Mouse (Mus musculus): Measurements from ENCODE around the gene 1600002K03Rik.
A peak's percentile ranks its signal among the peaks of the same experiment; 100 is the strongest.
"Not testable (repeated sequence)": the region's sequence is repeated elsewhere in the genome, so short reads cannot be mapped to it uniquely, and the experiment has no call there.

1600002K03Rik gene

GRCm38 (mm10) chr10:80187739-80188138, 15.0 kb downstream of the 1600002K03Rik start:
- DNase-seq (ENCODE audit: low spot score) = no peak

DNA sequence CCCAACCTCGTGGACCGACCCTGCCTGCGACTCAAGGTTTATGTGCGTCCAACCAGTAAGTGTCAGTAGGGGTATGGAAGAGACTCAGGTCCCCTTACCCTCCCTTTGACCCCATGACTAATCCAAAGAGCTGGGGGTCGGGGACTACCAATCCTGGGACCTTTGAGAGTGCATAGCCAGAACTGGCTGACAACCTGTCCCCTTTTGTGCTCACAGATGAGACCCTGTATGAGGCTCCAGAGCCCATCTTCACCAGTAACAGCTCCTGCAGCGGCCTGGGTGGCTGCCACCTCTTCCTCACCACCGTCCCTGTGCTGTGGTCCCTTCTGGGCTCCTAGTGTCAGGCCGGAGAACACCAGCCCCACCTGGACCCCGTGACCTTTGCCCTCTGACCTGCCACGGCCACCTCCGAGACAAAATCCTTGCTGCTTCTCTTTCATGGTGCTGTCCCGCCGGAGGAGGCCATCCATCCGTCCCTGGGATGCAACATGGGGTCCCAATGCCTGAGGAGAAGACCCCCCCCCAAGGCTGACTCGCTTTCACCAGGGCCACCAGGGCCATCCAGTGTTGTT, 15.8 kb downstream of the 1600002K03Rik start:
- no peak for DNase-seq (ENCODE audit: low spot score)

DNA sequence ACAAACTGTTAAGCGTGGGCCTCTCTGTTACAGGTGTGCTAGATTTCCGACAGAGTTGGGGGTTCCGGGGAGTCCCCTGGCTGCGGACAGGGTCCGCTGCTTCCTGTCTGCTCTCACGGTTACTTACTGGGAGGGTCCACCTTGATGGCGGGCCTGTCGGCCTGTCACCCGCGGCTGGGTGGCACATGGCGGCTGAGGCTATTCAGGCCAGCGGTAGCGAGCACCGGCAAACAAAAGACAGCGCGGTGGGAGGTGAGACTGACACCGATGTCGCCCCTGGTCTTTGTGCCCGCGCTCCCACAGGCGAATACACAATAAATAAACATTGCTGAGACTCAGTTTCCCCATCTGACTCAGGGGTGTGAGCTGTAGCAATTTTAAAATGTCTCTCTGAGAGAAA, 17.3 kb downstream of the 1600002K03Rik start:
- DNase-seq (ENCODE audit: low spot score) = peak; percentile 66

GRCm38 (mm10) chr10:80190491-80191051, 17.8 kb downstream of the 1600002K03Rik start:
- DNase-seq (ENCODE audit: low spot score) = peak; percentile 75

GRCm38 (mm10) chr10:80193976-80194375, 21.2 kb downstream of the 1600002K03Rik start:
- DNase-seq (ENCODE audit: low spot score) = no peak

DNA sequence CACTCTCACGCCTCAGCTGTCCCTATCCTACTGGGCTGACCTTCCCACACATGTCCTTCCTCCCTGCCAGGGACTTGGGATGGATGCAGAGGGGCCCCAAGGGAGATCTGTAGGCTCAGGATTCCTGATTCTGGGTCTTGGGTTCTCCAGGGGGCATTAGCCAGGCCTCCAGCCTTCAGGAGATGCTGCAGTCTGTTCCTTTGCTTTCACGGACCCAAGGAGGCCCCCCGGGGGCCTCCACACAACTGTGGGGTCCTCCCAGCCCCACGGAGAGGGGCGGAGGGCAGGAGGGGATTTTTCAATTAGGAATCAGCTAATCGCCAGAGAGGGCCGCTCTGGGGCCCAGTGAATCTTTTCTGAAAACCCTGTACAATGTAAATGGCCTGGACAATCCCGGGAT, 21.7 kb downstream of the 1600002K03Rik start:
- no peak for DNase-seq (ENCODE audit: low spot score)

DNA sequence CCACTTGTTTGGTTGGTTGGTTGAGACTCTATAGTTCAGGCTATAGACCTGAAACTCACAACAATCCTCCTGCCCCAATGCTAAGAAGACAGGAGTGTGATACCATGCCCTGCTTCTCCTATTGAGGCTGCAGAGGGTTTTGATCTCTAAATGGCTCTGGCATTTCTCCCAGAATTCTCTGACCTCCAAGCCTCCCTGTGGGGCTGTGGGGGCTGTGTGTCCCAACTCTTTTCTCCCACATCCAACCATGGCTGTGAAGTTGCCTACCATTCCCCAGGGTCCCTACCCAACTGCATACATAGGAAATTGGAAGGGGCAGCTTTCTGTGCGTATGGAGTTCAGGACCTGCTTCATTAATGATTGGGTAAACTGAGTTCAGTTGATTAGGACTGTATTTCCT, 23.4 kb downstream of the 1600002K03Rik start:
- no peak for DNase-seq (ENCODE audit: low spot score)

- no peak for DNase-seq (ENCODE audit: low spot score)
Observed at GRCm38 (mm10) chr10:80196778-80197581, 24.2 kb downstream of the 1600002K03Rik start.

- DNase-seq (ENCODE audit: low spot score) = peak; percentile 95
Observed at GRCm38 (mm10) chr10:80199440-80200008, 26.8 kb downstream of the 1600002K03Rik start.

- no peak for DNase-seq (ENCODE audit: low spot score)
Observed at GRCm38 (mm10) chr10:80200485-80200884, 27.7 kb downstream of the 1600002K03Rik start.

DNA sequence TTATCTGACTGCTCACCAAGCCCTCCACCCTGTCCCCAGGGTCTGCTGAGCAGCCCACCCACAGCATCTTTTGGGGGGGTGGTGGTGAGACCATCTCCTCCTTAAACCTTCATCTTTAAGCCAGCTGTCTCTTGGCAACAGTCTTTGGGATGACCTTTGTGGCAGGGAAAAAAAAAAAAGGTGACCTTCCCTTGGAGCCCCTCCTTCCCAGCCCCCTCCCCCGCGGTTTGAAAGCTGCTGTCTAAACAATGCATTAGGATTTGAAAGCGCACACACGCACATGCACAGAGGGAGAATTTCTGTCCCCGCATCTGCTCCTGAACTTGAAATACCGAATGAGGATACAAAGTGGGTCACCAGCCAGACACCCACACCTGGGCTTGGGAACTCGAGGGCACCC, 31.3 kb downstream of the 1600002K03Rik start:
- no peak for DNase-seq (ENCODE audit: low spot score)

DNA sequence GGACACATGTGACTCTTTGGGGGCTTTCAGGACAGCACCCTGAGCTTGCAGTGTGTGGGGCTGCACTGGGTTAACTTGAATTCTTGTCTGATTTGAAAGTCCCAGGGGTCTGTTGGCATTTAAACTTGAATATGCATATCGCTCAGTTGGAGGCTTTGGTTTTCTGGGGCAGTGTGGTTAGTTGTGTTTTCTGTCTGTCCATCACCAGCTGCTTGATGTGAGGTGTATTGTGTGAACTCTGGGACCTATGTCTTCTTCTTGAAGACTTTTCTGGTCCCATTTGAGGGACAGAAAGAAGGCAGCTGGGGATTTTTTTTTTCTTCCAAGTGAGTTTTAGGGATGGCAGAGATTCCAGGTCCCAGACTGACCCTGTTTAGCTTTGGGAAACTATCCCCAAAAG, 34.5 kb downstream of the 1600002K03Rik start:
- no peak for DNase-seq (ENCODE audit: low spot score)

- DNase-seq (ENCODE audit: low spot score) = no peak
Observed at GRCm38 (mm10) chr10:80207676-80208075, 34.9 kb downstream of the 1600002K03Rik start.

DNA sequence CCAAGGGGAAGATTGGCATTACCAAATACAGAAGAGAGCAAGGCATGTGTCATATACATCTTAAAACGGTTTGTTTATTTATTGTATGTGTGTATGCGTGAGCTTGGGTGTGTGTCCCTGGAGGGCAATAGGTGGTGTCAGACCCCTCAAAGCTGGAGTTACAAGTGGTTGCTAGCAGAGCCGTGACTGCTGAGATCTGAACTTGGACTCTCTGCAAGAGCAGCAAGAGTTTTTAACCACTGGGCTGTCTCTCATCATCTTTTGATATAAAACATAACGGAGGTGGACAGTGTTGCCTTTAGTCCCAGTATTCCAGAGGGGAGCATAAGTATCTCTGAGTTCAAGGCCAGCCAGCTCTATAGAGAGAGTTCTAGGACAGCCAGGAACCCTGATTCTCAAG, 35.5 kb downstream of the 1600002K03Rik start:
- no peak for DNase-seq (ENCODE audit: low spot score)

DNA sequence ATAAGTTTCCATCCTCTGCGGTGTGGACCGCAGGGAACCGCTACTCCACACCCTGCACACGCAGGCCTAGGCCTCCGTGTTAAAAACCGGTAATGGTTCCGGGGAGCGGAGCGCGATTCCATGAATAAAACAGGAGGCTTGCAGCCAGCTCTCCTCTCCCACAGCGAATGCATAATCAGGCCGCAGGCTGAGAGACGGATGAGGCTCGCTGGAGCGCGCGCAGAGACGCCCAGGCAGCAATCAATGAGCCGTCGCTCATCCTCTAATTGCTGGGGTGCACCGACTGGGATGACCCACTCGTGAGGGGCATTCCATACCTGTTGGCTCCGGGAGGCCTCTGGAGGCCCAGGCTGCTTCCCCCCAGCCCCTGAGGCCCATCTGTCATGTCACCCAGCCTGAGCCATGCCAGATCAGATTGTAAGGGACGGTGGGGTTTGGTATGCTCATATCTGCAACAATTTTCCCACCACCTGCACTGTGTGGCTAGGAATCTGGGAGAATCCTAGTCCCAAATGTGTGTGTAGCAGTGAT, 36.2 kb downstream of the 1600002K03Rik start:
- DNase-seq (ENCODE audit: low spot score) = peak; percentile 64

- DNase-seq (ENCODE audit: low spot score) = not testable (repeated sequence)
Observed at GRCm38 (mm10) chr10:80211547-80212103, 38.9 kb downstream of the 1600002K03Rik start.

DNA sequence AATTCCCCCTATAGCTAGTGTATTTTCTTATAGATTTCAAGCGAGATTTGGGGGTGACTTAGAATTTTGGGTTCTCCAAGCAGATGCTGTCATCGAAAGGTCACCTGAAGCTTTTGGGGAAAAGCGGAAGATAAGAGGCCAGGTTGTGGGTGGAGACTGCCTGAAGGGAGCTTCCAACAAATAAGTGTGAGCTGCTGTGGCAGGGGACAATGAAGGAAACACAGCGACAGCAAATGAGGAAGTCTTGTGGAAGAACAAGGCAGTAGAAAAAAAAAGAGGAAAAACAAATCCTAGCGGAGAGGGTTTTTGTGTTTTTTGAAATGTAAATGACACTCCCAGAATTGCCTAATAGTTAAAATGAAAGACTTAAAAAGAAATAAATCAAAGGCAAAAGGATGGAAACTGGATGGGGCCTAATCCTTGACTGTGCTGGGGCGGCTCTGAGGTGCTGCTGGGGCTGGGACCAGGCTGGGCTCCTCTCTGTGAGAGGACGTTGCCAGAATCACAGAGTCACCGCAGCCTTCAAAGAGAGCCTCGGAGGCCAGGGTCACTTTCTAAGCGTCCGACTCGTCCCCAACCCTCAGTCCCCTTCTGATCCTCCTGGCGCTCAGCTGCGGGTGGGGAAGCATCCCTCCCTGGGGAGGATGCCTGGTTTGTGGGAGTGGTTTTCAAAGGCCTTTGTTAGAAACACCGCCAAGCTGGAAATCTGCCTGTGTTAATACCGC, 42.5 kb downstream of the 1600002K03Rik start:
- no peak for DNase-seq (ENCODE audit: low spot score)

- DNase-seq (ENCODE audit: low spot score) = no peak
Observed at GRCm38 (mm10) chr10:80220676-80221075, 47.9 kb downstream of the 1600002K03Rik start.

DNA sequence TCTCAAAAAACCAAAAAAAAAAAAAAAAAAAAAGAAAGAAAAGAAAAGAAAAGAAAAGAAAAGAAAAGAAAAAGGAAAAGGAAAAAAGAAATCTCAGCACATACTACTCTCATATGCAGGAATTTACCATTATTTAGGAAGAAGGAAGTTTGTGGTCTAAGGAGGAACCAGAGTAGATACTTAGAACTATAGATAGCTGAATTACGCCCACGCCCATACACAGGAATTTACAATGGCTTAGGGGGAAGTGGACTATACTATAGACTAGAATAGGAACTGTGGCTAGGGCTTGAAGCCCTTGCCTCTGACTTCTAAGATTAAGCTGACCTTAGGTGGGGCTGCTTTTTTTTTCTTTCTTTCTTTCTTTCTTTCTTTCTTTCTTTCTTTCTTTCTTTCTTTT, 50.4 kb downstream of the 1600002K03Rik start:
- DNase-seq (ENCODE audit: low spot score) = not testable (repeated sequence)
